Mouse (Mus musculus) erythroblast, embryonic 14.5 days (primary cell): ENCODE results near the gene Adig.

Experiments used
- GATA1 ChIP-seq: IDR thresholded peaks from 2 replicates; pipeline ENCODE4 v1.6.1; 2012; ENCODE audit warnings: low read length, inconsistent platforms, mixed read lengths
- TAL1 ChIP-seq: IDR thresholded peaks from 3 replicates; pipeline ENCODE4 v1.6.1; 2012; ENCODE audit warnings: low read length, inconsistent platforms, mixed read lengths

DNA sequence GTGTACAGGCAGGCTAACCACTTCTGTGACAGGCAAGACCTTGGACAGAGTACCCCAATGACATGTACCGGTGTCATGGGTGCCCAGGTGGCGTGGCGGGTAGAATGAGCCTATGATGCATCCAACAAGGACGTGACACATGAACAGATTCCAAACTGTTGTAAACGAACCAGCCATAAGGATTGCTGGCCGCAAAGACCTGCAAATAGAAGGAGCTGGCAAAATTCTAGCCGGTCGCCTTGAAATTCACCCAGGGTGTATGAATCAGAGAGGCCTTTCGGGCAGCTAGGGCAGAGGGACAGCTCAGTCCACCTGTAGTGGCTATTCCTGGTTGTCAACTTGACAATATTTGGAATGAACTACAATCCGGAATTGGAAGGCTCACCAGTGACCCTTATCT lies 52.0 kb downstream of the Adig start:
- TF ChIP-seq TAL1 (no peak), GATA1 (no peak)
